Mouse (Mus musculus): ENCODE measurements at regions not wholly inside any gene's neighbourhood (a gene's known extent, or its start where the extent isn't known, plus 50 kb on each side); places are given as distances from the start of the nearest gene placed in this dataset.
A peak's percentile ranks its signal among the peaks of the same experiment; 100 is the strongest.

- DNase-seq: no peak
- intact Hi-C loops (cut with DNase I): no loop called here
Measured at GRCm38 (mm10) chr12:77657878-77658277, 420.0 kb downstream of the Fut8 start.

GRCm38 (mm10) chr12:77663180-77663579 is 425.3 kb downstream of the Fut8 start:
- intact Hi-C loops (cut with DNase I): no loop called here

GRCm38 (mm10) chr12:77663665-77664374 is 425.9 kb downstream of the Fut8 start:
- no peak for DNase-seq
- intact Hi-C loops (cut with DNase I): no loop called here

More at GRCm38 (mm10) chr12:77663180-77663579, 425.3 kb downstream of the Fut8 start:
- DNase-seq: no peak

GRCm38 (mm10) chr12:77666411-77666810 is 428.5 kb downstream of the Fut8 start:
- DNase-seq: no peak
- intact Hi-C loops (cut with DNase I): loop anchor here (5.0 kb wide), 3 partner anchors 94 to 664 kb away; no protein-coding TSS in a partner anchor

GRCm38 (mm10) chr12:77667151-77667874 is 429.4 kb downstream of the Fut8 start:
- no peak for DNase-seq
- intact Hi-C loops (cut with DNase I): loop anchor here (5.0 kb wide), 3 partner anchors 95 to 665 kb away; no protein-coding TSS in a partner anchor

- intact Hi-C loops (cut with DNase I): loop anchor here (5.0 kb wide), 3 partner anchors 96 to 666 kb away; no protein-coding TSS in a partner anchor
- peak; percentile 35 to 51 for DNase-seq
Measured at GRCm38 (mm10) chr12:77667875-77668204, 429.9 kb downstream of the Fut8 start.

- no peak for DNase-seq
- intact Hi-C loops (cut with DNase I): no loop called here
Measured at GRCm38 (mm10) chr12:77670531-77670930, 432.6 kb downstream of the Fut8 start.

- no peak for DNase-seq
- intact Hi-C loops (cut with DNase I): no loop called here
Measured at GRCm38 (mm10) chr12:77674352-77674751, 436.4 kb downstream of the Fut8 start.

- intact Hi-C loops (cut with DNase I): no loop called here
- no peak for DNase-seq
Measured at GRCm38 (mm10) chr12:77674755-77675154, 436.8 kb downstream of the Fut8 start.

GRCm38 (mm10) chr12:77678040-77678439 is 440.1 kb downstream of the Fut8 start:
- intact Hi-C loops (cut with DNase I): no loop called here

GRCm38 (mm10) chr12:77694101-77694500 is 456.2 kb downstream of the Fut8 start:
- intact Hi-C loops (cut with DNase I): no loop called here
- DNase-seq: no peak

More at GRCm38 (mm10) chr12:77678040-77678439, 440.1 kb downstream of the Fut8 start:
- DNase-seq: no peak

- intact Hi-C loops (cut with DNase I): no loop called here
- DNase-seq: no peak
Measured at GRCm38 (mm10) chr12:77696039-77696631, 458.2 kb downstream of the Fut8 start.

- no peak for DNase-seq
- intact Hi-C loops (cut with DNase I): no loop called here
Measured at GRCm38 (mm10) chr12:77696662-77697061, 458.7 kb downstream of the Fut8 start.

- DNase-seq: peak in 1 of 2 experiments; percentile 29
- intact Hi-C loops (cut with DNase I): no loop called here
Measured at GRCm38 (mm10) chr12:77698088-77698487, 460.2 kb downstream of the Fut8 start.

- no peak for DNase-seq
- intact Hi-C loops (cut with DNase I): no loop called here
Measured at GRCm38 (mm10) chr12:77699896-77700605, 462.1 kb downstream of the Fut8 start.

- DNase-seq: no peak
- intact Hi-C loops (cut with DNase I): no loop called here
Measured at GRCm38 (mm10) chr12:77715506-77715905, 477.6 kb downstream of the Fut8 start.

- intact Hi-C loops (cut with DNase I): no loop called here
- no peak for DNase-seq
Measured at GRCm38 (mm10) chr12:77715979-77716378, 478.1 kb downstream of the Fut8 start.

- intact Hi-C loops (cut with DNase I): no loop called here
Measured at GRCm38 (mm10) chr12:77727766-77728165, 466.3 kb upstream of the Gm6657 start.

GRCm38 (mm10) chr12:77739047-77739760 is 454.8 kb upstream of the Gm6657 start:
- intact Hi-C loops (cut with DNase I): no loop called here
- DNase-seq: peak in 1 of 2 experiments; percentile 21

More at GRCm38 (mm10) chr12:77727766-77728165, 466.3 kb upstream of the Gm6657 start:
- no peak for DNase-seq

GRCm38 (mm10) chr12:77742716-77743115 is 451.3 kb upstream of the Gm6657 start:
- intact Hi-C loops (cut with DNase I): no loop called here
- no peak for DNase-seq
